Mouse (Mus musculus) layer of hippocampus, adult 9-10 months (tissue): ENCODE measurements around the gene Nfia.

Experiments
- DNase-seq: peaks from one replicate; pipeline ENCODE4 v3.0.0; 2022; ENCODE audit warnings: low spot score

The Nfia gene

DNA sequence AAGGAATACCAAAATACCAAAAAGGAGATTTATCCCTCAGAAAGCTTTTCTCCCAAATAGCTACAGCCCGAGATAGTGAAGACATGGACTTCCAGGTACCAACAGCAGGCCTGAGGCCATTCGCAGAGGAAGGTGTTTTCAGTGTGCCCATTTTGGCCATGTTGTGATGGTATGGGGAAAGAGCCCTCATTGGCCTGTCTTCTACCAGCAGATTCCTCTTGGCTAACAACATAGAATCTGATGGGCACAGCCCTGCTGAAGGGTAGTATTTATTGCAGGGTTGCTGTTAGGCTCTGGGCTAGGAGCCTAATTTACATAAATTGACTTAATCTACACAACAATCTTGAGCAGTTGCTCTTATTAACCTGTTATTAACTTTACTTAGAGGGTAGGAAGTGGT is 363.5 kb downstream of the Nfia start:
- no peak for DNase-seq

DNA sequence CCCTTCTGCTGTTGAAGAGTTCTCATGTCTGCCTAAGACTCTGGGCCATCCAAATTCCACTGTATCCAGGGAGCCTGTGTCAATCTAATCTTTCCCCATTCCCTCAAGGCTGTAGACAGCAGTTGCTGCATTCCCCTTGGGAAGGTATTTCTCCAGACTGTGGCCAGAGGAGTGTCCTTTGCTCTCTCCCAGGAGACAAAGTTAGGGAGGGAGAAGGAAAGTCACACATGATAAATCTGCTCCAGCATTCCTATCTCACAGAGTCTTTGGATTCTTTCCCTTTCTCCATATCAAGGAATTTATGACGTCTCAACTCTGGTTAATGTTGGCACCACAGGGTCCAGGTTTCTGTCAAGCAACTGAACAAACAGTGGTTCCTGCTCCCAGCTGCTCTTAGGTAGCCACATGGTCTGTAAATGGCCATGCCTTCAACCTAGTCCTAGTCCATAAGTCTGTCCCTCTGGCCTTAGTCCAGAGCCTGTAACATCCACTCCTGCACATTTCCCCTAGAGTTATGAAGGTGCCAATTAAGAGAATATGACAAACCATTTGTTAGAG is 370.4 kb downstream of the Nfia start:
- DNase-seq: no peak

DNA sequence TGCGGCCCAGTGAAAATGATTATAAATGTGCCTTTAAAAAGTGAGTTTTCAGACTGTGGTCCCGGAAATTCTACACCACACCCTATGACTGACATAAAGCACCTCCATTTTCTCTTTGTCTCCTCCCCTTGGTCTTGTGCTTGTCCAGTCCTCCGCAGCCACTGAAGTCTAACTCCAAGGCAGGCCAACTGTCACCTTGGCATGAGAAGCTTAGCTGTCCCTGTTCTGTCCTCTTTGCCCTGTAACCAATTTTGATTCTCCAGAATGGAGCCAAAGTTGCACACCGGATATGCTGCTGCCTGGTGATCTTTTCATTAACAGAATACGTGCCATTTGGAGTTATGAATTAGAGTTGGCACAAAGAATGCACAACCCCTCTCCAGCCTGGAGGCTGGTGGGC is 378.0 kb downstream of the Nfia start:
- DNase-seq: no peak

DNA sequence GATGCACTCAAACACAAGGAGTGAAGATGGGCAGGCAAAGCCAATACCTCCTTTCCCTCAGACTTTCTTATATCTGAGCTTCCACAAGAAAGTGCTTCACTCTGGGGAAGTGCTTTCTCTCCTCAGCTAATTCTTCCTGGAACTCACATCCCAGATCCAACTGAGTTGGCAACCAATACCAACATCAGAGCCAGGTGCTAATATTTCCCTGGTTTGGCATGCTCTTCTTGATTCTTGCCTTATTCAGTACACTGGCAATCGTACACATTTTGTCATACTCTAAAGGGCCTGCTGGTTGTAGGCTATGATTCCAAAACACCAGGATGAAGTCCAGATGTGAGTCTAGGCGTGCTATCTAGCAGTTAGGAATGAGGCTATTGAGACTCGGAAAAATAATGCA is 385.4 kb downstream of the Nfia start:
- no peak for DNase-seq

DNA sequence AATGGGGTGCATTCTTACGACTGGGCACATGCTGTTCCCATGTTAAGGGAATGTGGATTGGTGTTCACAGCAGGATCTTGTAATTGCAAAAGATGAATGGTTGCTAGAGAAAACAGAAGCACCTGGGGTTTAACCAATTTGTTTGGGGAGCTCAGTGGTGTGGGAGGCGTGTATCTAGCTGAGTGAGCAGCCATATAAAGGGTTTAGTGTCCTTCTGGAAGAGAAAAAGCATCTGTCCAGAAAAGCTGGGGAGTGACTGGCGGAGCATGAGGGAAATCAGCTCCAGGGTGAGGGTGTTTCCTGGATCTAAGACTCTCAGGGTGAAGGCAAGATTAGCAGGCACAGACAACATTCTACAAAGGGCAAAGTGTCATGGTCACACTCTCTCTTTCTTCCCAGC is 393.8 kb downstream of the Nfia start:
- no peak for DNase-seq
